Mouse (Mus musculus) B cell, adult 2 months (primary cell): ENCODE data around the gene Olfml2b.
A peak's percentile ranks its signal among the peaks of the same experiment; 100 is the strongest.

ENCODE experiments used
- DNase-seq, 2 experiments: peaks; one replicate each; pipeline ENCODE4 v3.0.0; 2022

Gene Olfml2b

DNA sequence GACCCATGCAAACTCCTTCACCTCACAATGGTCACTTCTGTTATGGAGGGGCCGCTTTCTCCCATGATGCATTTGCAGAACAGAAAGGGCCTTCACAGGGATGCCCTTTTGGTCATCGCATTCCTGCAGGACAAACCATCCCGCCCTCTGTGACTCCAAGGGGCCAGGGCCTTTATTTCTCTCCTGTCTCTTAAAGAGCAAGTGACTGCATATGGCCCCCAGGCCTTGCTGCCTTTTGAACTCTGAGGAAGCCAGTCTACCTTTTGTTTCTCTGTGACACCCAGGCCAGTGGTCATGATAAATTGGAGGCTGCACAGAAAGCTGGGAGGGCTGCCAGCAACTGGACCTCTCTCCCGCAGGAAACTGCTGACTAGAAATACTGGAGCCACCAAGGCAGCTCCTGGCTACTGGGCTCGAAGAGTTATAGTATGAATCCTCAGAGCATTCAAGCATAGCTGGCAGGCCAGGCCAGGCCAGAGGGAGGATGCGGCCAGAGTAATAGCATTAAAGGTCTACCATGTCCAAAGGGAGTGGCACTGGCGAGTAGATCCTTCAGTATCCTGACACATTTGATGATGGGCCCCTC is 53.5 kb downstream of the Olfml2b start:
- no peak for DNase-seq

DNA sequence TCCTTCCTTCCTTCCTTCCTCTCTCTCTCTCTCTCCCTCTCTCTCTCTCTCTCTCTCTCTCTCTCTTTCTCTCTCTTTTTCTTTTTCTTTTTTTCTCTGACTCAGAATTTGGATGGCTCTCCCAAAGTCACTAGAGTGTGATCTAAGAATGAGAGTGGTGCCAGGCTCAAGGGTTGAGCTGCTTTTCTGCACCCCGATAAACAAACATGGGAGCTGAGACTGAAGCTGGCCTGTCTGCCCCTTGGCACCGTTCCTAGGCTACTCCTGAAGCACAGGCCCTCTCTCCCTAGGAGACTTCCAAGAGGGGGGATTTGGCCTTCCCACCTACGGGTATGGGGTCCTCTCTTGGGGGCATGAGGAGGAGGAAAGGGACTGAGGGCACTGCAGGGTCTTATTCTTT is 54.4 kb downstream of the Olfml2b start:
- DNase-seq, result no peak

DNA sequence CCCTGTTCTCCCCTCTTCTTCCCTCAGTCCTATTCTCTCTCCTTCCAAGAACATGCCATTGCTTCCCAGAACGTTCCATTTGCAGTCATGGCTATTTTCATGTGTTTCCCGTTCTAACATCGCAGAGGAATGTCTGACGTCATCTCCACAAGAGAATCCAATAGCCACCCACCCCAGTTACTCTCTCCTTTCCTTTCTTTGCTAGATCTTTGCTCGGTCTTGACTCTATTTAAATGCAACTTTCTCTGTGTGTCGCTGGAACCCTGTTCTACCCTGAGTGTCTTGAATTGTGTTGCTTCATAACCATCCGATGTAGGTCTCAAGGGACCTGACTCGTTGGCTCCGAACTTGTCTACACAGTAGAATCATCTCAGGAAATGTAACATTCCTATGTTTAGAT is 55.2 kb downstream of the Olfml2b start:
- no peak for DNase-seq

DNA sequence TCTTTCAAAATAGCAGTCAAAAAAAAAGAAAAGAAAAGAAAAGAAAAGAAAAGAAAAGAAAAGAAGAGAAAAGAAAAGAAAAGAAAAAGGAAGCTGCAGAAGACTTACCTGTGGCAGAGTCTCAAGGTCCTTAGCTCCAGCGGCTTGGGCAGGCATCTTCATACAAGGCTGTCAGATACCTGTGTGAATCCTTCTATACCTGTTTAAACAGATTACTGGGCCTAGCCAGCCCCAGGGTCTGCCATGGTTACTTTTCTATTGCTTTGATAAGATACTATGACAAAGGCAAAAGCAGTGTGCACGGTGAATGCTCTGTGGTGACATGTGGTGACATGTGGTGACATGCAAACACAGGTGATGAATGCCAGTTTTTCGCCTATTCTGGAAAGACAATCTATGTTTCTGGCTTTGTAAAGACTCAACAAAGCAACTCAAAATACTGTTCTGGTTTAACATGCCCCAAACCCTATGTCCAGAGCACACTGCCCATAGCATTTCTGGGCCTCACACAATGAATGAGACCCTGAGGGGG is 56.2 kb downstream of the Olfml2b start:
- DNase-seq, result no peak

DNA sequence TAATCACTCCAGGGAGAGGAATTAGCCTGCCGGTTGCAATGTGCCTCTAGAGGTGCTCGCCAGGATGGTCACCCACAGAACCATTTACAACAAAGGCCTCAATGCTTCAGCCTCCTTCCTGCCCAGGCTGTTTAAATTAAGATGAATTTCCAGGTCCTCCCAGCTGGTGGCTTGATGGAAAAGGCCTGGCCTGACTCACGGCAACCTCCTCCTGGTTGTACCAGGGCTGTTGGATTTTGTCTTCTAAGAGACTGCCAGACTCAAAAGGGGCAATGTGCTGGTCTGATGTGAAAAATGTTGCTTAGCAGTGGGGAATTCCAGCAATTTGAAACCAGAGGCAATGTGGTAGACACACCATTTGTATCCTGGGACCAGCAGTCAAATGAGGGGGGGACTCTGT is 56.8 kb downstream of the Olfml2b start:
- no peak for DNase-seq

DNA sequence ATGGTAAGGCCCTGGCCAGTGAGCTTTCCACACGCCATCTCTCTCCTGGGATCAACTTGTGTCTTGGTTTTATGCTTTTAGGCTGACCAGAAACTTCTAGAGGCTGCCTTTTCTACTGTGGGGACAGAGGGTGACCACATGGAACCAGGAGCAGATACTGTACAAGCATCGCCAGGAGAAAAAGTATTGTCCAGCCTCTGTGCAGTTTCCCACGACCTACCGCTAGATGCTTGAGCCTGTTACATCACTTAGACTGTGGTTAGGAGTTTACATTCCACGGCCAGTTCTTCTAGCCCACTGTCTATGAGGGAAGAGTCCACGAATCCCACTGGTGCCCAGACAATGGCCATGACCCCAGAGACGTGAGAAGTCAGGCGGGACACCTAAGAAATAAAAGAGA is 57.2 kb downstream of the Olfml2b start:
- DNase-seq, result no peak

DNA sequence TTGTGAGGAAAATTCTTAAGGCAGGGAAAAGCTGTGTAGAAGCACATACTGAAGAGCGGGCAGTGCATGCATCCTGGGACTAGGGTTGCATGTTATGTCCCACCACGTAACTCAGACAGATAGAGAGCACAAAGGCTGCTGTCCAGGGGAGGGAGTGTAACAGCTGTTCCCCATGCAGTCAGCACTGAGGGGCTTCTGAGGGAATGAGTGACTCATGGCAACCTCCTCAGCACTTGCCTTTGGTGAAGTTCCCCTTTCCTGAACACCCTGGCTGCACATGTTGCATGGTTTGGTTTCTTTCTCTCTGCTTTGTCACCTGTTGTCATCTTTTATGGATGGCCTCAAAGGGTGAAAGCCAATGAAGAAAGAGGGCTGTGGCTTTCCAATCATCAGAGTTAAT is 57.9 kb downstream of the Olfml2b start:
- no peak for DNase-seq

DNA sequence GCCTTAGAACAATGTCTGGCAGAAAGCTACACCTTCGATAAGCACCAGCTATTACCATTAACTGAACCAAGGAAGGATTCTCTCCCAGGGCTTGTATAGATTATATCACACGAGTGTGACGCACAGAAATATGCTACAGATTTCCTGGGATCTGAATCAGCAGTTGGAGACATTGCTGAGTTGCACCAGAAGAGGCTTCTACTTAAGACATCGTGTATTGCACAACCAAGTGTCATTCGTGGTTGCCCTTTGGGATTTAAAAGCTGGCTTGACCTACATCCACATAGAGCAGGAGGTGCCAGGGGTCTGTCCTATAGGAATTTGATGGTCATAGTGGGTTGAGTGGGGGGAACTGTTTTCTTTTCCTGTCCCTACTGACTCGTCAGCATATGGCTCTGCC is 58.6 kb downstream of the Olfml2b start:
- DNase-seq, result no peak

DNA sequence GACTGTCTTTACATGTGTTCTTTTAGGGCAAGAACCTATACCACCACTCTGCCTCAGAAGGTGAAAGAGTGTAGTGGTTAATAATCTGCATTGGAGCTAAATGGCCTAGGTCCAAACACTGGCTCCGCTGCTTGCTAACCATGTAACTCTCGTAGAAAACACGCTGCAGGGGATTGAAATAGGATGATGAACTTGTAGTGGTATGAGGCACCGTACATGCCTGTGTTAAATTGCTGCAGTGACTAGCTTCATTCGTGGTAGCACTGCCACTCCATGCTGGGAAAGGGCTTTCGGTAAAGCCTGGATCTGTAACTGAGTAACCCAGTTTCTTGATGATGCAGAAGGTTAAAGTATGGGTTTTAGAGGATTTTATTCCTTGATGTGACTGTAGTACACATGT is 59.8 kb downstream of the Olfml2b start:
- DNase-seq, result no peak

DNA sequence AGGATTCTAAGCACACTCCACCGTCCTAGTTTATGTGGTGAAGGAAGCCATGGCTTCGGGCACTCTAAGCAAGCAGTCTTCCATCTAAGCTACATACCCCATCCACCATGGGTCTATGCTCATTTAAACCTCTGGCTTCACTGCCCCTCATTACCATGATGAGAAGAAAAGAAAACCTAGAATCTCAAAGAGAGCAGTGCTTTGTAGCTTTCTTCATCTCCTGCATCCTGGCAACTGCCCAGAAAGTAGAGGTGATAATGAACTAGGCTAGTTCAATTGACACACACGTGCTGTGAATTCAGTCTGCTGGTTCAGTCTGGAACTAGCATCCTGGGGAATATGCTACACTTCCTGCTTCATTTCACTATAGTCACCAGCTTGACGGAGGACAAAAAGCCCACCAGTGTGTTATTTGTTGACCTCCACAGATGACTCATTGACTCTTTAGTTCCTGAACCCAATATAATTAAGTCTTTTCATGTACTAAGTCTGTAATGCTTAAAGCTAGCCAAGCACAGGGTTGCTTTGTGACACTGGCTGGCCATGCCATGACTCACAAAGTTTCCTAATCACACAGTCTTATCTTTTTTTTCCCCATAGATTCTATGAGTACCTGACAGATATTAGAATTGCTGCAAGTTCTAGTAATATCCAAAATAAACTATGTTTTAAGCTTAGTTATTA is 60.7 kb downstream of the Olfml2b start:
- no peak for DNase-seq

DNA sequence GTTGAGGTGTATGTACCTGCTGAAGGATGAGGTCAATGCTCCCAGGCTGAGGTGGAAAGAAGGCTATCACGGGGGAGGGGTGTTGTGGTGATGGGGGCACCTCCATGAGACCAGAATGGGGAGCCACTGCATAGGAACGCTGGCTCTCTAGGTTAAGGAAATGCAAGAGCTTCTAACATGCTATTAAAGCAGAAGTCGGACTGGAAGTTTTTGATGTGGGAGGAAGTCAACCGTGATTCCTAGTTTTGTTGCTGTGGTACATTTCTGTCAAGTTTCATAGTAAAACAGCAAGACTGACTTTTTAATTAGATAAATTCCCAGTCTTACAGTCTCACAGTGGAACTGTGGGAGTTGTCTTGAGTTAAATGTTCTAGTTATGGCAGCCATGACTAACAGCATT is 61.7 kb downstream of the Olfml2b start:
- peak; percentile 44 to 47 for DNase-seq

DNA sequence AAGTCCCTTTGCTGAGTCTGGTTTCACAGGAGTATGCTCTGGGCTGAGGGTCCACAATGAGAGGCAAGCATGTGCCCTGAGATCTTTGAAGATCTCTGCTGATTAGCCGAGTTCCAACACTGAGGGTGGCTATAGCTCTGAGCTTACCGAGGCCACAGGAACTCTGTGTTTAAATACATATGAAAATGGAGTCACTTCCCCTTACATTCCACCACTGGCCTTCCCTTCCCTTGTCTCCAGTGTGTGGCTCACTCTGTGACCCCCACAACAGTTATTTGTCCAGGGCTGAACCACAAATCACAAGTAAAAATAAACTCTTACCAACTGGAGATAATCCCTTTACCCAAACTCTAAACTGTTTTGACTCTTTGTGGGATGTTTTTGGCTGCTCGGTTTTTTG is 64.7 kb downstream of the Olfml2b start:
- peak in 1 of 2 experiments; percentile 10 for DNase-seq

DNA sequence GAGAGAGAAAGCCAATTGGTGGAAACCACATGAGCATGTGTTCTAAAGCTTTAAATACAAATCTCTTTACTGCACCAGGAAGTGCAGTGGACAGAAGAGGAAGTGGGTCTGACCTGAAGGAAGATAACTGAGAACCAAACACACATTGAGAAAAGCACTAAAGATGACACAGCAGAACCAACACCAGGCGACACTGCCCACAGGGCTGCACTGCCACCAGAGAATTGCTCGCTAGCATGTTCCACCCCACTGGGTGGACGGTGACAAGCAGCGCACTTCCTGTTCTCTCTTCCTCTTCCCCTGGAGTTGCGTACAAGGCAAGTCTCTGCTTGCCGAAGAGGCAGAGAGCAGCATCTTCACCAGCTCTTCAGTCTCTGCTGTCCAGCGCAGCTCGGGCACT is 65.1 kb downstream of the Olfml2b start:
- DNase-seq, result peak; percentile 86 to 88

DNA sequence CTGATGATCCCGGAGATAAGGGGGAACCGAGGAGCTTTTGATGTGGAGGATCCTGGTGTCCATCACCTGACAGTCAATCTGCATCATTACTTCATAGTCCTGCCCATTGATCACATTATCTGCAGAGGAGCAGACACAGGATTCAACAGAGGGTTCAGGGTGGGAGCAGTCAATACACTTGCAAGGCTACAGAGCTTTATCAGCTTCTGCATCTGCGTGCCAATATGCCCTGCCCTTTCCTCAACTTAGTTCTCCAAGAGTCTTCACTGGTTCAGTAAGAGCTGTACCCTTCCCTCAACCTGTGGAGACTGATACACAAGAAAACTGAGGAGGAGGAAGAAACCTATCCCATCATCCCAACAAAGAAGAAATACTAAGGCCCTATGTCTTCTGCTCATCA is 65.6 kb downstream of the Olfml2b start:
- no peak for DNase-seq

DNA sequence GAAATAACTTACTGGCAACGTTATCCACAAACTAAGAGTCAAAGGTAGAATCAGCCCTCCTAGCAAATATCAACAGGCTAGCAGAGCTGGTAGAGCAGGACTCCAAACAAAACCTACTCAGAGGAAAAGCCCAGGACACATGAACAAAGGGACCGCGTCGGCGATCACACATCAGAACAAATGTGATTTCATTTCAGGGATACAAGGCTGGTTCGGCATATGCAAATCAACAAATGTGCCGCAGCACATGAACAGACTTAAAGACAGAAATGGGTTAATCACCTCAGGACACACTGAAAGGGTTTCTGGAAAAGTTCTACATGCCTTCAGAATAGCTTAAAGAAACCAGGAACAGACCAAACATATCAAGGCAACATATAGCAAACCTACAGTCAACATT is 67.4 kb downstream of the Olfml2b start:
- no peak for DNase-seq

DNA sequence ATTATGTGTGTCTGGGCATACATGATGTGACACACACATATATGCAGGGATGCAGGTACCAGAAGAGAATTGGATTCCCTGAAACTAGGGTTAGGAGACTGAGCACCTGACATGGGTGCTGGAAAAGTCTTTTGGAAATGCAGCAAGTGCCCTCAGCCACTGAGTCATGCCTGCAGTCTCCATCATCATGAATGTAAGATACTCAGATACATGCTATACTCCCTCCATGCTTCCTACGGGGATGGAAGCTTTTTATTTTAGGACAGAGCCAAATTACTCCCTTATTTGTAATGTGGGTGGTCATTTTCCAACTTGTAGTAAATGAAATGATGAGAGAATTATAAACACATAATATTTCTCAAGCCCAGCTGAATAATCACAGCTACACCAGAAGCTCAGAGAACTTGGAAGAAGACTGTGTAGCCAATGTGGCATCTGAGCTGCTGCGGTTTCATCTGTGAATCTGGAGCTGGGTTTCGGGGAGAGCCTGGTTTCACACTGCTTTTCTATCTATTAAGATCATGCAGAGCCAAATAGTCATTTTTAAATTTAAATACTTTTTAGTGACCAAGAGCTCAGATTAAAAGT is 73.0 kb downstream of the Olfml2b start:
- DNase-seq, result no peak

DNA sequence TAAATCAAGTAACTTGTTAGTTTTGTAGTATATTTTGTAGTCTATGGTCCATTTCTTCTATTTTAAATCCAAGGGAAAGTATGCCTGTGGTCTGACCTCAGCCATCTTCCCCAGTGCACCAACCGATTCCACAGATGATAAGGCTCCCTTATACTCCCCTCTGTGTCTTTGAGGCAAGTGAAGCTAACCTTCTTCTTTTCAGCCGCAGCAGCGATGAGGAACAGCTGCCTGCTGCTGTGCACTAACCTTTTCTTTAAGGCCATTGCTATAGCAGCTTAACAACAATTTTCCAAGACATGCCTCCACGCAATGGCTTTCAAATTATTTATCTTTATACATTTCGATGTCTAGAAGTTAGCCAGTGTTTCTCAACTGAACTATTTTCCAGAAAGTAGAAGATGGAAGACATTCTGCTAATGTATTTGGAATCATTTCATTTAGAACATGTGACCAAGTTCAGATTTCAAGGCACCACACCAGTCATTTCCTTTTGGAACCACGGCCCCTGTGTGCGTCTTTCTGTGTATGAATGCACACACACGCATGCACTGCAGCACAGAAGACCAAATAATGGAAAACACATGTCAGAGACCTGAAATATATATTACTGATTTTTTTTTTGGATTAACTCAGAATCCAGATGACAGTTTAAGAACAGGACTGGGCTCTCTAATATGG is 73.9 kb downstream of the Olfml2b start:
- DNase-seq, result no peak

DNA sequence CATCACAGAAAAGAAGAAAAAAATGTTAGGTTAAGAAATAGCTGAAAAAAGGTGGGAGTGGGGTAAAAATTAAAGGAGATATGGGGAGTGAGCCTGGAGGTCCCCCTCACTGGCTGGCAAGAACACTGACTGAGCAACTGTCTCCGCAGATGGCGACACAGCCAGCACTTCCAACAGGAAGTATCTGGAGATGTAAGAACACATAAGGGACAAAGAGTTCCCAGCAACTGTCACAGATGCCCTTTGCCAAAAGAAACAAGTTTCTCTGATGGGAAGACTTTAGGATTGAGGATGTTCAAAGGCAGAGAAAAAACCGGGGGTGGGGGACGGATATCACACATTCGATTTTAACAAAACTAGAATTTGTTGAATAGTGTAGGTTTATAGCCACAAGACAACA is 77.2 kb downstream of the Olfml2b start:
- no peak for DNase-seq

DNA sequence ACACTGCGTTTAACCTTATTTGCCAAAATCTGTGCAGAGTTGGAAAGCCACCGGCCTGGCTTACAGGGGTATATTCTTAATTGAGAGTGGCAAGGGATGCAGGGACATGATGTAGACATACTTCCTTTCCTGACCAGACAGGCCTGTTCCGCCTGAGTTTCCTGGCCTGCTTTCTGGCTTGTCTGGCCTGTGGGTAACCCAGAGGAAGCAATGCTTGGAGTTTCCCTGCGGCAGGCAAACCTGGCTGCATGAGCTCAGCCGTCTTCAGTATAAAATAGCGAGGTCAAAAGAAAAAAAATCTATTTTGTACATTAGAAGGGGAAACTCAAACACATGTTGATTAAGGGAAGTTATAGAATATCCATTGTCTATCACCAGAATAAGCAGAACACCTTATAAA is 84.2 kb downstream of the Olfml2b start:
- DNase-seq, result no peak

DNA sequence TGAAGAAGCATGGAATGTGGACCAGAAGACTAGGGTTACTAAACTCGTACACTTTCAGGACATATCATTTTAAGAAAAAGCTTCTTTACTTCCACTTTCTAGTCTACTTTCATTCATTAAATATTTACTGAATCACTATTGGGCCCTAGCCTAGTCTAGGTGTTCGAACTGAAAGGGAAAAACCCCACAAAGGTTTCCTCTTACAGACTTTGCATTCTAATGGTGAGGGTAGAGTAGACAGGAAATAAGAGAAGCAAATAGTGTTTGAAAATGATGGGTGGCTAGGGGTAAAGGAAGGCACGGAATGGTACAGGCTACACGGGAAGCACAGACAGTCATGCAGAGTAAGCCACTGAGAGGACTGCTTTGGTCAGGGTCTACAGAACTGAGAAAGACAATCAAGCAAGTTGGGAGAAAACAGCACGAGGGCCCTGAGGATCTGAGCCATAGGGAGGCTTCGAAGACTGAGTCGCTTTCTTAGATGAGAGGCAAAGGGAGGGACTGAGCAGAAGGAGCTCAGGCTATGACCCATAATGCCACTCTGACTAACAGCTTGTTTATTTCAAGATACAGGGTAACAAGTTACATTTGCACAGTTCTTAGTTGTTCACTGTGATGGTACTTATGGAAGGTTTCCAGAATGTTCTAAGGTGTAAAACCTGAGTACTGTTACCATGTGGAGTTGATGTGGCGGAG is 85.1 kb downstream of the Olfml2b start:
- DNase-seq, result no peak

DNA sequence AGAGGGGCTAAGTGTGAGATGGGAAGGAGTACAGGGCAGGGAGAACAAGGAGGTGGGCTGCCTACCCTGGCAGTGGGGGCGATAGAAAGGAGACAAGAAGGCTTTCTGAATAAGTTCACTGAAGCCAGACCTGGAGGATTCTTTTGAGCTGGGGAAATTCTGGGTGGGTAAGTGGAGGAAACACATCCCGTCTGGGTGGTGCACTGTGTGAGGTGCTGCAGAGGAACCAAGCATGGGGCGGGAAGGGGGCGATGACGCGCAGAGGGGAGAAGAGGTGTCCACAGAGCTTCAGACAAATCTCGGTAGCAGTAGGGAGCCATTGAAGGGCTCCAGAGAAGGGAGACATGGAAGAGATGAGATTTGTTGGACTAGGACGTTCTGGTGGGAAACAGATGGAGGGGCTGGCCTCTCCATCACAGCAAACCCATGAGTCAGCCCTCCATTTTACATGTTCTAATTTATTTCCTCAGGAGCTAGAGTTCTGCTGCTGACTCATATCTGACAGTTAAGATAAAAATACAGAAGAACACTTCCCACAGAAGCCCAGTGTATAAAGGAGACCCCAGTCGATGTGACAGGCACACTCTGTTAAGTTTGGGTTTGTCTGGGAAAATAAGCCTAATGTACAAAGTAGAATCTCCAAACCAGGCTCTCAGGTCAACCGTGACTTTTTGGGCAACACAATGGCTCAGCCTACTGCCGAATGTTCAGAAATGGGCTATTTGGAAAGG is 87.7 kb downstream of the Olfml2b start:
- DNase-seq, result no peak
